Mouse (Mus musculus) midbrain, postnatal 0 days (tissue): ENCODE results near the gene Plxdc2. TPM values are rescaled to one million over a fixed set of nuclear protein-coding genes. Genes with fewer than 3 reads are reported as not detected.

Source experiments
- ATAC-seq: fragments of 200-750 bp; cut with Nextera tagmentation; 2 replicates; pipeline ENCODE4 v1.8.0; 2017; ENCODE audit warnings: moderate number of reproducible peaks, mild to moderate bottlenecking, moderate TSS enrichment, moderate library complexity; ENCODE audit not compliant: low FRiP score
- DNase-seq: peaks from one replicate; pipeline ENCODE4 v3.0.0-alpha.2; 2015; ENCODE audit warnings: low spot score
- H3K27ac ChIP-seq: fragments of 300-500 bp; sonication (generic); 2 replicates; pipeline ENCODE4 v1.5.1; 2014; ENCODE audit warnings: low read depth, mild to moderate bottlenecking, low read length, mixed read lengths
- H3K27me3 ChIP-seq: fragments of 300-500 bp; sonication (generic); 2 replicates; pipeline ENCODE4 v1.6.1; 2014; ENCODE audit warnings: low read length, control low read depth, mixed read lengths; ENCODE audit not compliant: insufficient read depth
- H3K36me3 ChIP-seq: fragments of 300-500 bp; sonication (generic); 2 replicates; pipeline ENCODE4 v1.6.1; 2014; ENCODE audit warnings: low read length, control low read depth, mixed read lengths; ENCODE audit not compliant: insufficient read depth
- H3K4me1 ChIP-seq: fragments of 300-500 bp; sonication (generic); 2 replicates; pipeline ENCODE4 v1.6.1; 2014; ENCODE audit warnings: mild to moderate bottlenecking, control low read depth, antibody characterized with exemption, low read length, mixed read lengths; ENCODE audit not compliant: insufficient read depth
- H3K4me2 ChIP-seq: fragments of 300-500 bp; sonication (generic); 2 replicates; pipeline ENCODE4 v1.6.1; 2014; ENCODE audit warnings: low read depth, mild to moderate bottlenecking, low read length, mixed read lengths; ENCODE audit not compliant: poor library complexity, severe bottlenecking
- H3K4me3 ChIP-seq: fragments of 300-500 bp; sonication (generic); 2 replicates; pipeline ENCODE4 v1.5.1; 2014; ENCODE audit warnings: low read depth, mild to moderate bottlenecking, low read length, moderate library complexity
- H3K9ac ChIP-seq: fragments of 300-500 bp; sonication (generic); replicated peaks from 2 replicates; pipeline ENCODE4 v1.6.1; 2014; ENCODE audit warnings: mild to moderate bottlenecking, low read length, moderate library complexity, mixed read lengths; ENCODE audit not compliant: poor library complexity, severe bottlenecking
- H3K9me3 ChIP-seq: fragments of 300-500 bp; sonication (generic); 2 replicates; pipeline ENCODE4 v1.6.1; 2016; ENCODE audit warnings: low read length, control low read depth
- CTCF ChIP-seq: IDR thresholded peaks from 2 replicates; pipeline ENCODE4 v1.5.1; 2016; ENCODE audit warnings: antibody characterized with exemption, mild to moderate bottlenecking
- WGBS: fragments of 180-500 bp; shearing (Covaris S2); extraction: QIAGEN DNeasy Blood & Tissue Kit; methylation state at CpG from one replicate; pipeline ENCODE4 v1.1.7; 2014; 5-methylcytosine and 5-hydroxymethylcytosine counted together
- polyA plus RNA-seq: library from polyadenylated mRNA; unstranded; fragments of >200 nt; fragmentation: Nextera tagmentation; extraction: Ambion mirVana; gene quantifications from 2 replicates; pipeline ENCODE4 v1.2.1, GENCODE M21; 2015
- total RNA-seq: library from RNA; depleted of rRNA; stranded (reverse); fragments of >200 nt; gene quantifications from 2 replicates; pipeline ENCODE4 v1.2.3, GENCODE M21; 2014

Gene Plxdc2
- total and polyA plus RNA-seq, 2 experiments from 2014 or later, result 29.0 TPM

DNA sequence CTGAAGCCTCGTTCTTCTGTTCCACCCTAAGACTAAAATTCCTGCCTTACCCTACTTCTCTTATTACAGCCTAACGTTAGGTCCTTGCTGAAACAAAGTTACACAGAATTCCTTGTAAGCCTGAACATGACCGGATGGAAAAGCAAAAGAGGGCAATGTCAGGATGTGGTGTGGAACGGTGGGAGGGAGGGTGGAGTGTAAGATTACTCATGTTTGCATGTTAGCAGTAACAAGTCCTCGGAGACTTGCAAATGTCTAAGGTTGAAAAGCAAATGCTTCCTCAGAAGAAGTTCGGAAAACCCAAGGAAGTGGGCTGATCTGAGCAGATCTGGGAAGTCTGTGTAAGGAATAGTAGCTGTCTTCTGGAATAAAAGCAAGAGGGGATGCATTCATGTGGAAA is 353.8 kb downstream of the Plxdc2 start:
- Histone ChIP-seq H3K4me2 (no peak overlapping the region), H3K36me3 (no peaks in the 10 kb centered on the region), H3K27ac (no peak overlapping the region), H3K9me3 (no peaks in the 10 kb centered on the region), H3K27me3 (no peaks in the 10 kb centered on the region), H3K9ac (no peak overlapping the region), H3K4me3 (no peak overlapping the region), H3K4me1 (no peaks in the 10 kb centered on the region)
- DNase-seq (no peak), ATAC-seq (no peak)
- 76% methylated on average over 6 of the region's 6 CpGs for WGBS
- no peak for TF ChIP-seq CTCF

DNA sequence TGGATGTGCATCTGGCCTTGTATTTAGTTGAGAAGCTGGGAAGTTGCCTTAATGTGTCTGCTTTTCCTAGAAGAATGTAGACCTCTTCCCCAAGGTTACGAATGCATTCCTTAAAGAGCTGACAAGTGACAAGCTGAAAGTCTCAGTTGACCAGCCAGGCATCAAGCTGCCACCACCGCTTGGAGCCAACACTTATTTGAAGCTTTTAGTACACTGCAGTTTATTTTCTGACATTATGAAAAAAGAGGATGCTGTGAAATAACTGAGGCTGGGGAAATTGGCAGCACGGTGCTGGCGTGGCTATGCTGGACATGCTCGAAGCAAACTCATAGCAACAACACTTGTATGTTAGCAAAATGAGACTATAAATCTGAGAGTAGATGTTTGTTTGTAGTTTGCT is 374.9 kb downstream of the Plxdc2 start:
- TF ChIP-seq CTCF, result no peak
- no peak for DNase-seq
- 81% methylated on average over 5 of the region's 5 CpGs for WGBS
- ATAC-seq, result no peak
- Histone ChIP-seq H3K9ac (no peak overlapping the region), H3K27me3 (no peaks in the 10 kb centered on the region), H3K36me3 (no peaks in the 10 kb centered on the region), H3K4me1 (no peaks in the 10 kb centered on the region), H3K4me2 (no peak overlapping the region), H3K9me3 (no peaks in the 10 kb centered on the region), H3K27ac (no peak overlapping the region), H3K4me3 (no peak overlapping the region)

DNA sequence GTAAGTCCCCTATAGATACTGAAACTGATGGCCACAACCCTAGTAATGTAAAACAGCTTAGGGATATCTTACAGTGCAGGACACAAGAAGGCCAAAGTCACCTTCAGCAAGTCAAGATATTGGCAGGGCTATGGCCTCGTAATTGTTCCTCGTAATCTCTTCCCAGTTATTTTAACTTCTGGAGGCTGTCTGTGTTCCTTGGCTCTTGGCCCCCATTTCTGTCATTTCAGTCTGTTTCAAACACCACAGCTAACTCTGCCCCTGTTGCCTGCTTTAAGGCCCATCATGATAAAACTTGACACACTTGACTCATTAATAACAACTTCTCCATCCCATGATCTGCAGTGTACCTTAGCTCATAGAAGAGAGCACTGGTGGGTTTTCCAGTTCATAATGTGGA is 378.3 kb downstream of the Plxdc2 start:
- Histone ChIP-seq H3K27ac (no peak overlapping the region), H3K4me3 (no peak overlapping the region), H3K27me3 (no peaks in the 10 kb centered on the region), H3K9me3 (no peaks in the 10 kb centered on the region), H3K4me2 (no peak overlapping the region), H3K4me1 (no peaks in the 10 kb centered on the region), H3K36me3 (no peaks in the 10 kb centered on the region), H3K9ac (no peak overlapping the region)
- 98% methylated on average over 2 of the region's 2 CpGs for WGBS
- TF ChIP-seq CTCF, result no peak
- DNase-seq (no peak), ATAC-seq (no peak)

DNA sequence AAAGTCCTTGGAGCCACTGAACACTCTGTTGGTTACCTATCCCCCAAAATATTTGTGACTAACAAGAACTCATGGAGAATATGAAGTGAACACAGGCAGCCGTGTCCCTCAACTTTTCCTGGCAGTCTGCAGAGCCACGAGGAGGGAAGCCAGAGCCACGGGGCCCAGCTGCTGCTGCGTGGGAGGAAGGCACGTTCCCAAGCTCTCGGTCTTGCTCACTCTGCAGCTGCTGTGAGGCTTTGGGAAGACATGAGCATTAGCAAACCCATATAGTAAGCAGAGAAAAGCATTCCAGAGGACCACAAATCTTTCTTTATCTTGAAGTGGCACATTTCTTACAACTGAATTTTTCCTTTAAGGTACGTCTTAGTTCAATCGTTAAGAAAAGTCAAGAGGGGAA is 382.1 kb downstream of the Plxdc2 start:
- Histone ChIP-seq H3K4me3 (no peak overlapping the region), H3K36me3 (no peaks in the 10 kb centered on the region), H3K27ac (no peak overlapping the region), H3K27me3 (no peaks in the 10 kb centered on the region), H3K9me3 (no peaks in the 10 kb centered on the region), H3K4me1 (no peaks in the 10 kb centered on the region), H3K9ac (no peak overlapping the region), H3K4me2 (no peak overlapping the region)
- TF ChIP-seq CTCF, result no peak
- peak; percentile 9 for DNase-seq
- ATAC-seq, result no peak
- WGBS, result 67% methylated on average over 8 of the region's 8 CpGs

GRCm38 (mm10) chr2:16741813-16742212 is 385.7 kb downstream of the Plxdc2 start:
- 56% methylated on average over 3 of the region's 3 CpGs for WGBS
- Histone ChIP-seq H3K36me3 (no peaks in the 10 kb centered on the region), H3K9me3 (no peaks in the 10 kb centered on the region), H3K4me1 (no peaks in the 10 kb centered on the region), H3K4me2 (no peak overlapping the region), H3K4me3 (no peak overlapping the region), H3K9ac (no peak overlapping the region), H3K27ac (no peak overlapping the region), H3K27me3 (no peaks in the 10 kb centered on the region)
- DNase-seq, result no peak
- no peak for TF ChIP-seq CTCF
- ATAC-seq, result no peak

- 86% methylated on average over 3 of the region's 3 CpGs for WGBS
- Histone ChIP-seq H3K4me1 (no peaks in the 10 kb centered on the region), H3K27me3 (no peaks in the 10 kb centered on the region), H3K27ac (no peak overlapping the region), H3K36me3 (no peaks in the 10 kb centered on the region), H3K4me3 (no peak overlapping the region), H3K9ac (no peak overlapping the region), H3K4me2 (no peak overlapping the region), H3K9me3 (no peaks in the 10 kb centered on the region)
- DNase-seq, result no peak
- ATAC-seq, result no peak
- no peak for TF ChIP-seq CTCF
Observed at GRCm38 (mm10) chr2:16743568-16743967, 387.5 kb downstream of the Plxdc2 start.
